Mouse (Mus musculus) gastrocnemius, postnatal 36 days (tissue): ENCODE measurements around the gene Abcb11. TPM values are rescaled to one million over a fixed set of nuclear protein-coding genes. Genes with fewer than 3 reads are reported as not detected.

Experiments
- DNase-seq, 2 experiments: peaks; one replicate each; pipeline ENCODE4 v3.0.0; 2022
- intact Hi-C: fragments of 180-260 bp; cut with DNase I; formaldehyde crosslinking; loops from one replicate; pipeline ENCODE4 v1.15.1; 2025
- total RNA-seq, 2 experiments: library from RNA; stranded (reverse); gene quantifications; 2 replicates each; pipeline ENCODE4 v1.2.3; 2021

The Abcb11 gene
- total RNA-seq, 2 experiments from 2014 or later: not detected

GRCm38 (mm10) chr2:69275875-69276274 lies 66.5 kb downstream of the Abcb11 start:
- intact Hi-C loops: no loop called here
- DNase-seq: no peak

GRCm38 (mm10) chr2:69264069-69264618 lies 78.3 kb downstream of the Abcb11 start:
- intact Hi-C loops: no loop called here
- DNase-seq: no peak

GRCm38 (mm10) chr2:69248221-69248755 lies 94.1 kb downstream of the Abcb11 start:
- no peak for DNase-seq
- intact Hi-C loops: no loop called here

GRCm38 (mm10) chr2:69247081-69247480 lies 95.3 kb downstream of the Abcb11 start:
- intact Hi-C loops: no loop called here
- no peak for DNase-seq

- no peak for DNase-seq
- intact Hi-C loops: no loop called here
Observed at GRCm38 (mm10) chr2:69244924-69245323, 97.5 kb downstream of the Abcb11 start.

- DNase-seq: no peak
- intact Hi-C loops: no loop called here
Observed at GRCm38 (mm10) chr2:69239315-69239714, 103.1 kb downstream of the Abcb11 start.

- intact Hi-C loops: no loop called here
- DNase-seq: no peak
Observed at GRCm38 (mm10) chr2:69234976-69235678, 107.3 kb downstream of the Abcb11 start.

GRCm38 (mm10) chr2:69232101-69232500 lies 110.3 kb downstream of the Abcb11 start:
- DNase-seq: no peak
- intact Hi-C loops: no loop called here

- intact Hi-C loops: no loop called here
- no peak for DNase-seq
Observed at GRCm38 (mm10) chr2:69230137-69230536, 112.3 kb downstream of the Abcb11 start.

GRCm38 (mm10) chr2:69228635-69229034 lies 113.8 kb downstream of the Abcb11 start:
- intact Hi-C loops: no loop called here
- no peak for DNase-seq

GRCm38 (mm10) chr2:69226876-69227275 lies 115.5 kb downstream of the Abcb11 start:
- intact Hi-C loops: no loop called here
- no peak for DNase-seq

GRCm38 (mm10) chr2:69224724-69225123 lies 117.7 kb downstream of the Abcb11 start:
- DNase-seq: no peak
- intact Hi-C loops: no loop called here

- no peak for DNase-seq
Observed at GRCm38 (mm10) chr2:69222815-69223214, 119.6 kb downstream of the Abcb11 start.

GRCm38 (mm10) chr2:69221868-69222416 lies 120.5 kb downstream of the Abcb11 start:
- DNase-seq: no peak
- intact Hi-C loops: no loop called here

More at GRCm38 (mm10) chr2:69222815-69223214, 119.6 kb downstream of the Abcb11 start:
- intact Hi-C loops: no loop called here

GRCm38 (mm10) chr2:69215242-69215641 lies 127.2 kb downstream of the Abcb11 start:
- no peak for DNase-seq
- intact Hi-C loops: no loop called here

- DNase-seq: no peak
- intact Hi-C loops: no loop called here
Observed at GRCm38 (mm10) chr2:69212652-69213051, 129.8 kb downstream of the Abcb11 start.

GRCm38 (mm10) chr2:69210773-69211172 lies 131.6 kb downstream of the Abcb11 start, which contains the start of gene G6pc2:
Gene G6pc2, plus strand, starts transcription at chr2:69211073.
- no peak for DNase-seq

GRCm38 (mm10) chr2:69209684-69210083 lies 132.7 kb downstream of the Abcb11 start:
- intact Hi-C loops: no loop called here
- no peak for DNase-seq

More at GRCm38 (mm10) chr2:69210773-69211172, 131.6 kb downstream of the Abcb11 start, which contains the start of gene G6pc2:
- intact Hi-C loops: no loop called here

- intact Hi-C loops: no loop called here
- no peak for DNase-seq
Observed at GRCm38 (mm10) chr2:69206523-69206922, 135.9 kb downstream of the Abcb11 start.

GRCm38 (mm10) chr2:69205791-69206351 lies 136.5 kb downstream of the Abcb11 start, which contains the start of gene Spc25:
Gene Spc25, minus strand, starts transcription at chr2:69206194.
- peak; percentile 70 to 84 for DNase-seq
- intact Hi-C loops: no loop called here

GRCm38 (mm10) chr2:69205185-69205584 lies 137.2 kb downstream of the Abcb11 start:
- intact Hi-C loops: no loop called here
- DNase-seq: no peak
